Mouse (Mus musculus) embryonic fibroblast, embryonic 13.5 days (primary cell): Measurements from ENCODE around the gene Atp8a2.

ENCODE experiments used
- CTCF ChIP-seq: IDR thresholded peaks from 2 replicates; pipeline ENCODE4 v1.5.1; 2011; ENCODE audit warnings: mild to moderate bottlenecking, control low read depth, low read length, moderate library complexity, borderline replicate concordance; ENCODE audit not compliant: insufficient read depth
- POLR2A ChIP-seq: IDR thresholded peaks from 2 replicates; pipeline ENCODE4 v1.6.1; 2011; ENCODE audit warnings: low read depth, mild to moderate bottlenecking, control low read depth, low read length, moderate library complexity

DNA sequence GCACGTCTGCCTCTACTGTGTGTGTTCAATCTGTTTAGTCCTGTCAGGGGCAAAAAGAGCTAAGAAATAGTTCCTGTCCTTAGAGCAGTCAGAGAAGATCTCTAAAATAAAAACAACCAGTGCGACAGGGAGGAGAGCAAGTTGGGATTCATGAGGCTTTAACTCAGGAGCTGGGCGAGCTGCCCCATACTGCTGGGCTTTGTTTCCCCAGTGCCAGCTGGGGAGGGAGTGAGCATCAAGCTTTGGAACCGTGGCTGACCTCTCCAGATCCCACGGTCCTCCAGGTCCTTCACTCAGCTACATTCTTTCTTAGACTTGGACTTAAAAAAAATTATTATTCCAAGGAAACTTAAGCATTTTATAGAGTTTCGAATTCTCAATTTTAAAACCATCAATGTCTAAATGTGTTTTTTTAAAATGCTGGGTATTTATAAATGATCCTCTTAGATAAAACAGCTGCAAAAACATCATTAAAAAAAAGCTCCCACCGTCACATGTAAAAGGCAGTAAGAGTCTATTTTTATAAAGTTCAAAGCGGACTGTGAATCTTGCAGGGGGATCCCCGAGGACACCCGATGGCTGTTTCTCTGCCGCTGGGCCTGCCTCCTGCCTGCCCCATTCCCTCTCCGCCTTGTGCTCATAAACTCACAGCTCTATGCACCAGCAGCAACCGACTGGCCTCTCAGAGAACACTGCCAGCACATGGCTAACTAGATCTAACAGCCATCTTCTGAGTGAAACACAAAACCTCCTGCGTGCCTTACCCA is 350.2 kb downstream of the Atp8a2 start:
- TF ChIP-seq CTCF (no peak), POLR2A (no peak)
